Mouse (Mus musculus): ENCODE measurements around the gene Vti1a. TPM values are rescaled to one million over a fixed set of nuclear protein-coding genes. Genes with fewer than 3 reads are reported as not detected.

Vti1a gene
- polyA plus RNA-seq, 1 experiment: 39.5 TPM

GRCm38 (mm10) chr19:55587638-55588421, 271.7 kb downstream of the Vti1a start:
- H3K27ac ChIP-seq (ENCODE audit: insufficient read depth, low read length): no peak overlapping the region
- TF ChIP-seq CTCF (IDR thresholded peaks at IDR 0.05; ENCODE audit: extremely low read depth, insufficient read depth, low read length): no peak
- no peak for TF ChIP-seq POLR2A (IDR thresholded peaks at IDR 0.05; ENCODE audit: extremely low read depth, insufficient read depth, low read length)
- no peak overlapping the region for H3K4me3 ChIP-seq (ENCODE audit: insufficient read depth, low read length)
- H3K4me1 ChIP-seq (ENCODE audit: control insufficient read depth, insufficient read depth, low read length): peaks cover 2% of the 10 kb centered on the region; the same call in 1 of the 2 replicates

GRCm38 (mm10) chr19:55588948-55589896, 273.1 kb downstream of the Vti1a start:
- H3K4me1 ChIP-seq (ENCODE audit: control insufficient read depth, insufficient read depth, low read length): peaks cover 2% of the 10 kb centered on the region; the same call in 1 of the 2 replicates
- no peak overlapping the region for H3K4me3 ChIP-seq (ENCODE audit: insufficient read depth, low read length)
- TF ChIP-seq CTCF (IDR thresholded peaks at IDR 0.05; ENCODE audit: extremely low read depth, insufficient read depth, low read length) (no peak), POLR2A (IDR thresholded peaks at IDR 0.05; ENCODE audit: extremely low read depth, insufficient read depth, low read length) (no peak)
- no peak overlapping the region for H3K27ac ChIP-seq (ENCODE audit: insufficient read depth, low read length)

GRCm38 (mm10) chr19:55592876-55593691, 277.0 kb downstream of the Vti1a start:
- no peak for TF ChIP-seq POLR2A (IDR thresholded peaks at IDR 0.05; ENCODE audit: extremely low read depth, insufficient read depth, low read length)
- TF ChIP-seq CTCF (IDR thresholded peaks at IDR 0.05; ENCODE audit: extremely low read depth, insufficient read depth, low read length): no peak
- no peaks in the 10 kb centered on the region; the same call in 1 of the 2 replicates for H3K4me1 ChIP-seq (ENCODE audit: control insufficient read depth, insufficient read depth, low read length)
- H3K4me3 ChIP-seq (ENCODE audit: insufficient read depth, low read length): no peak overlapping the region
- no peak overlapping the region for H3K27ac ChIP-seq (ENCODE audit: insufficient read depth, low read length)

GRCm38 (mm10) chr19:55593729-55594444, 277.8 kb downstream of the Vti1a start:
- Histone ChIP-seq H3K4me3 (ENCODE audit: insufficient read depth, low read length) (no peak overlapping the region), H3K4me1 (ENCODE audit: control insufficient read depth, insufficient read depth, low read length) (no peaks in the 10 kb centered on the region; the same call in 1 of the 2 replicates), H3K27ac (ENCODE audit: insufficient read depth, low read length) (no peak overlapping the region)
- TF ChIP-seq CTCF (IDR thresholded peaks at IDR 0.05; ENCODE audit: extremely low read depth, insufficient read depth, low read length) (no peak), POLR2A (IDR thresholded peaks at IDR 0.05; ENCODE audit: extremely low read depth, insufficient read depth, low read length) (no peak)

GRCm38 (mm10) chr19:55594451-55594850, 278.4 kb downstream of the Vti1a start:
- no peaks in the 10 kb centered on the region; the same call in 1 of the 2 replicates for H3K4me1 ChIP-seq (ENCODE audit: control insufficient read depth, insufficient read depth, low read length)
- H3K27ac ChIP-seq (ENCODE audit: insufficient read depth, low read length): no peak overlapping the region
- no peak overlapping the region for H3K4me3 ChIP-seq (ENCODE audit: insufficient read depth, low read length)
- no peak for TF ChIP-seq CTCF (IDR thresholded peaks at IDR 0.05; ENCODE audit: extremely low read depth, insufficient read depth, low read length)
- no peak for TF ChIP-seq POLR2A (IDR thresholded peaks at IDR 0.05; ENCODE audit: extremely low read depth, insufficient read depth, low read length)

GRCm38 (mm10) chr19:55595945-55596649, 280.0 kb downstream of the Vti1a start:
- no peak overlapping the region for H3K4me3 ChIP-seq (ENCODE audit: insufficient read depth, low read length)
- no peaks in the 10 kb centered on the region; the same call in 1 of the 2 replicates for H3K4me1 ChIP-seq (ENCODE audit: control insufficient read depth, insufficient read depth, low read length)
- TF ChIP-seq POLR2A (IDR thresholded peaks at IDR 0.05; ENCODE audit: extremely low read depth, insufficient read depth, low read length) (no peak), CTCF (IDR thresholded peaks at IDR 0.05; ENCODE audit: extremely low read depth, insufficient read depth, low read length) (no peak)
- H3K27ac ChIP-seq (ENCODE audit: insufficient read depth, low read length): no peak overlapping the region

GRCm38 (mm10) chr19:55596804-55597203, 280.7 kb downstream of the Vti1a start:
- no peaks in the 10 kb centered on the region; the same call in 1 of the 2 replicates for H3K4me1 ChIP-seq (ENCODE audit: control insufficient read depth, insufficient read depth, low read length)
- no peak overlapping the region for H3K4me3 ChIP-seq (ENCODE audit: insufficient read depth, low read length)
- no peak overlapping the region for H3K27ac ChIP-seq (ENCODE audit: insufficient read depth, low read length)
- TF ChIP-seq CTCF (IDR thresholded peaks at IDR 0.05; ENCODE audit: extremely low read depth, insufficient read depth, low read length) (no peak), POLR2A (IDR thresholded peaks at IDR 0.05; ENCODE audit: extremely low read depth, insufficient read depth, low read length) (no peak)

- no peaks in the 10 kb centered on the region; the same call in 1 of the 2 replicates for H3K4me1 ChIP-seq (ENCODE audit: control insufficient read depth, insufficient read depth, low read length)
- TF ChIP-seq POLR2A (IDR thresholded peaks at IDR 0.05; ENCODE audit: extremely low read depth, insufficient read depth, low read length) (no peak), CTCF (IDR thresholded peaks at IDR 0.05; ENCODE audit: extremely low read depth, insufficient read depth, low read length) (no peak)
- H3K4me3 ChIP-seq (ENCODE audit: insufficient read depth, low read length): no peak overlapping the region
- no peak overlapping the region for H3K27ac ChIP-seq (ENCODE audit: insufficient read depth, low read length)
These were observed 281.2 kb downstream of the Vti1a start for GRCm38 (mm10) chr19:55597296-55597695.

Data from cortical plate, adult 2 months (tissue).